Mouse (Mus musculus) right cerebral cortex, adult 2 months (tissue): ENCODE measurements at regions not wholly inside any gene's neighbourhood (a gene's known extent, or its start where the extent isn't known, plus 50 kb on each side); places are given as distances from the start of the nearest gene placed in this dataset.
A peak's percentile ranks its signal among the peaks of the same experiment; 100 is the strongest.

ENCODE experiments used
- DNase-seq, 2 experiments: peaks; one replicate each; pipeline ENCODE4 v3.0.0; 2021 to 2022; ENCODE audit warnings: low spot score in 2 of 2

DNA sequence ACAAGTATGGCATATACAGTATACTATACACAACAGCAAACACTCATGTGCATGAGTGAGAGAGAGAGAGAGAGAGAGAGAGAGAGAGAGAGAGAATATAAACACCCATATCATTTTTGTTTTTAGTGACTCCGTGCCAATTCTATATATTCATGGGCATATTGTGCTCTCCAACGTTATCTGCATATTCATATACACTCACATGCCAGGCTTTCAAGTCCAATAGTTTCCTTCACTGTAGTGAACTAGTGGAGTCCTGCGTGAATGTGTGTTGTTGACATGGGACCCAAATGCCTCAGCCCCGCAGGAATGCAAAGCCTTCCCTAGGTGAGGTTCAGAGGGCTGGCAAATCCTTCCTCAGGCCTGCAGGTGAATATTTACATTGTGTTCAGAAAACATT is 53.4 kb upstream of the Nab1 start:
- DNase-seq: no peak

DNA sequence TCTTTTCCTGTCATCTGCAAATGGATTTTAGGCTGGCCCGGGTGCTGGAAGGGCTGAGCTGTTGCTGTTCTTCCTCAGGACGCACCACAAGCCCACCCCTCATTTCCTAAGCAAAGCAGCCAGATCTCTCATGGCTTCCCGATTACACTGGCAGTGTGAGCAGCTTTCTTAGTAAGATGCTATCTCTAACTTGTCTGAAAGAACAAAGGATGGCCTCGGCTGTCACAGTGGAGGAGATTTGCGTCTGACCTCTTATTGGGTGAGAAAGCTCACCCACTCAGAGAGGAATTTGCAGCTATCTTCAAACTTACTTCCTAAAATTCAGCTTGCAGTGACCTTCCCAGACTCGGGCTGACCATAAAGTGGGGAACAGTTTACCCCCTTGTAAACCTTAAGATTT is 64.7 kb upstream of the Nemp2 start:
- DNase-seq: no peak

DNA sequence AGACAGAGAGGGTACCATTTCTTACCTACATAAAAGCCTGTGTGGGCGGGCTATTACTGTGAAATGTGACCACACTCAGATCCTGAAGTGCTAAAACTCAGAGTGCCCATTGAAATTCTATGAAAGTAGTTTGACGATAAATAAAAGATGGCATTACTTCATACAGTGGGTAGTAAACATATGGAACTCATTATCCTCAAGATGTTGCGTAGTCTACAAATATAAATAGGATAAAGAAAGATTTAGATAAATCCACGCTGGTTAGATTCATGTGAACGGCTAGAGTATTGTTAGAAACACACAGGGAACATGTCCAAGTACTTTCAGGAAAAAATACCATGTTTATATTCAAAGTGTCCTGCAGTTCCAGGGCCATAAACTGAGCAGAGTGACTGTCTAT is 58.8 kb upstream of the Nemp2 start:
- no peak for DNase-seq

DNA sequence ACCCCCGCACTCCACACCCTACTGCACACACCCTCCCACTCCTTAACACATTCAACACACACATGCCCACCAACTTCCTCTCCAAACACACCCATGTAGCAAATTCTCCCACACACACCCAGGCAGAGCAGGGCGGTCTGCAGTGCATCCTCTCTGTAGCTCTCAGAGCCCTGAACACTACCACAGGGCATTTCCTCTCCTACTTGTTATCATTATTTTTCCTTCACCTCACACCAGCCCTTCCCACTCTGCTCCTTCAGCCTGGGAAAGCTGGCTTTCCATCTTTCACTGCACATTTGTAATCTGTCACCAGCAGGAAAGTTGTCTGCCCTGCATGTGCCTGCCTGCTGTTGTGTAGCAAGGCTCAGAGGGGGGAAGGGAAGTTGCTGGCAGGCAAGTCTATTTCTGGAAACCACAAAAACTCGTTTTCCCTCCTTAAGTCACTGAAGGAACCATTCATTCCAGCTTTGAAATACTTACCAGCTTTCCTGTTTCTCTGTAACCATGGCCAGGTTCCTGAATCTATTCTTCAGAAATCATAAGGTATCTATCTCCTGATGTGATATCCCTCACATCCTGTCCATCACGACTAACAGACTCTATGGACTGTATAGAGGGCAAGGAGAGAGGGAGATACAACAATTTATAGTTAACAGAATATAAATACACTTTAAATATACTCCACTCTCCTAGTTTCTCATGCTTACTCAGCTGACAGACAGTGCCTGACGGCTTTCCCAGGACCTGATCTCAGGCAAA is 52.0 kb upstream of the Nemp2 start:
- DNase-seq: peak; percentile 37 to 40

- no peak for DNase-seq
Observed at GRCm38 (mm10) chr1:52580132-52580896, 50.2 kb upstream of the Nemp2 start.
